Mouse (Mus musculus) lung, postnatal 0 days (tissue): ENCODE measurements around the gene Sec61a2.

Source experiments
- CTCF ChIP-seq: IDR thresholded peaks from 2 replicates; pipeline ENCODE4 v1.5.1; 2016; ENCODE audit warnings: antibody characterized with exemption, mild to moderate bottlenecking
- EP300 ChIP-seq: IDR thresholded peaks from 2 replicates; pipeline ENCODE4 v1.6.1; 2016; ENCODE audit warnings: antibody characterized with exemption, mild to moderate bottlenecking, control low read depth

DNA sequence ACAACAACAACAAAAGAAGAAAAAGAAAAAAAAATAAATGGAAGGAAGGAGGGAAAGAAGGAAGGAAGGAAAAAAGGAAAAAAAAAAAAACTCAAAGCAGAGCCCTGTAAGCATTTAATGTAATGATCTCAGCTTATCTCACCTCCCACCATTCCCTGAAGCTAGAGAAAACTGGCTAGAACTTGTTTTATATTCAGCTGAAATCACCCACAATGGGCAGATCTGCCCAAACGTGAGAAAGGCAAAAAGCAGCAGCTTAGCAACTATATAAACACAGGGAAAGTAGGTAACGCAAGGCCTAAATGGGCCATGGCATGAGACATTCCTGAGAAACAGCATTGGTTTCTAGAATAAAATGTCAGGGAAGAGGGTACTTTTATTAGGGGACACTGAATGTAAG, 5.8 kb downstream of the Sec61a2 start:
- TF ChIP-seq CTCF (no peak), EP300 (no peak)
